Mouse (Mus musculus) cortical plate, adult 2 months (tissue): Measurements from ENCODE around the gene Lrr1.

Source experiments
- CTCF ChIP-seq: fragments of 200-500 bp; IDR thresholded peaks from 2 replicates; pipeline ENCODE4 v1.5.1; 2011; ENCODE audit warnings: mild to moderate bottlenecking, control low read depth, low read length; ENCODE audit not compliant: insufficient read depth; ENCODE audit errors: extremely low read depth
- POLR2A ChIP-seq: fragments of 200-500 bp; IDR thresholded peaks from 2 replicates; pipeline ENCODE4 v1.6.1; 2011; ENCODE audit warnings: mild to moderate bottlenecking, low read length, control low read depth; ENCODE audit not compliant: insufficient read depth; ENCODE audit errors: extremely low read depth

GRCm38 (mm10) chr12:69186811-69187471, 18.3 kb downstream of the Lrr1 start:
- no peak for TF ChIP-seq CTCF
- TF ChIP-seq POLR2A = no peak
